Mouse (Mus musculus) liver, adult 2 months (tissue): ENCODE data around the gene Hsd3b6. TPM values are rescaled to one million over a fixed set of nuclear protein-coding genes. Genes with fewer than 3 reads are reported as not detected.

Source experiments
- DNase-seq: peaks from one replicate; pipeline ENCODE4 v3.0.0-alpha.2; 2011; ENCODE audit warnings: low read depth, low spot score; ENCODE audit errors: extremely low read depth
- H3K27ac ChIP-seq: fragments of 200-500 bp; replicated peaks from 2 replicates; pipeline ENCODE4 v1.5.1; 2012; ENCODE audit warnings: low read depth, mild to moderate bottlenecking, control low read depth, inconsistent platforms, low read length; ENCODE audit not compliant: insufficient read depth
- H3K27me3 ChIP-seq: fragments of 200-500 bp; 2 replicates; pipeline ENCODE4 v1.6.1; 2012; ENCODE audit warnings: mild to moderate bottlenecking, moderate library complexity, low read length, inconsistent platforms; ENCODE audit not compliant: control insufficient read depth, insufficient read depth
- H3K36me3 ChIP-seq: fragments of 200-500 bp; 2 replicates; pipeline ENCODE4 v1.6.1; 2012; ENCODE audit warnings: low read length, inconsistent platforms; ENCODE audit not compliant: control insufficient read depth, insufficient read depth
- H3K4me1 ChIP-seq: fragments of 200-500 bp; 2 replicates; pipeline ENCODE4 v1.6.1; 2011; ENCODE audit warnings: low read length; ENCODE audit not compliant: control insufficient read depth, insufficient read depth
- H3K4me3 ChIP-seq: fragments of 200-500 bp; 2 replicates; pipeline ENCODE4 v1.5.1; 2011; ENCODE audit warnings: low read depth, mild to moderate bottlenecking, control low read depth, low read length, moderate library complexity; ENCODE audit not compliant: insufficient read depth
- H3K79me2 ChIP-seq: fragments of 200-500 bp; 2 replicates; pipeline ENCODE4 v1.6.1; 2012; ENCODE audit warnings: inconsistent platforms, mild to moderate bottlenecking, low read length, moderate library complexity; ENCODE audit not compliant: control insufficient read depth, insufficient read depth
- H3K9ac ChIP-seq: fragments of 200-500 bp; 2 replicates; pipeline ENCODE4 v1.6.1; 2012; ENCODE audit warnings: low read depth, mild to moderate bottlenecking, control low read depth, inconsistent platforms, low read length
- CTCF ChIP-seq: fragments of 200-500 bp; IDR thresholded peaks from 2 replicates; pipeline ENCODE4 v1.5.1; 2011; ENCODE audit warnings: low read depth, low read length, control low read depth
- POLR2A ChIP-seq: fragments of 200-500 bp; IDR thresholded peaks from 2 replicates; pipeline ENCODE4 v1.6.1; 2011; ENCODE audit warnings: low read length, control low read depth; ENCODE audit not compliant: insufficient read depth; ENCODE audit errors: extremely low read depth
- WGBS: fragments of 180-500 bp; shearing (Covaris S2); methylation state at CpG from one replicate; pipeline ENCODE4 v1.1.7; 2018; 5-methylcytosine and 5-hydroxymethylcytosine counted together
- polyA plus RNA-seq: library from polyadenylated mRNA; depleted of rRNA; stranded (reverse); fragments of >200 nt; gene quantifications from 2 replicates; pipeline ENCODE4 v1.2.3, GENCODE M21; 2012; rRNA removed
- total RNA-seq: library from RNA; depleted of rRNA; stranded (reverse); fragments of >200 nt; gene quantifications from 2 replicates; pipeline ENCODE4 v1.2.3, GENCODE M21; 2014; rRNA removed

Hsd3b6 gene
- total RNA-seq: 0.07 TPM in 1 of 2 replicates, not detected in the other
- polyA plus RNA-seq: not detected in 2 replicates

DNA sequence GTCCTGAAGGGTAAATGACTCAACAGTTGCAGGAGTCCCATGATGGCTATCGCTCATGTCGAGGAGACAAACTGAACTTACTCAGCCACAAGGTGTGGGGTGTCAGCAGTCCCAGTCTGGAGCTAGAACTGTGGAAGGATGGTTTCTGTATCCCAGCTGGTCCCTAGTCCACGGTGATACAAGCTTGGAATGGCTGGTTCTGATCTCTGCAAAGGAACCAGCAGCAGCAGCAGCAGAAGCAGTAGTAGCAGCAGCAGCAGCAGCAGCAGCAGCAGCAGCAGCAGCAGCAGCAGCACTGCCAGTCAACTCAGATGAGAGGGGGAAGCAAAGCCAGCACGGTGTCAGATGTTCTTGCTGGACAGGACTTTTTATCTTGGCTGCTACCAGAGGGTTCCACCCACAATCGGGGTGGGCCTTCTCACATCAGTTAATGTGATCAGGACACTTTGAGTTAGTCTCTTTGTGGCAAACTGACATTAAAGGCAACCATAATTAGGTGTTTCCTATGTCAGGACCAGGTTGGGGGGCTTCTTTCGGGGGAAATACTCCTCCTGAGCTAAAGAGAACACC is at the start of gene Hsd3b6:
Gene Hsd3b6 (minus strand): TSS at position 343 of the 570 bp plus-strand sequence.
- Histone ChIP-seq H3K79me2 (no peaks in the 10 kb centered on the region), H3K9ac (no peak within 1 kb of the TSS), H3K36me3 (no peaks in the 10 kb centered on the region), H3K4me1 (no peaks in the 10 kb centered on the region), H3K4me3 (no peak within 1 kb of the TSS), H3K27me3 (no peaks in the 10 kb centered on the region), H3K27ac (no peak within 1 kb of the TSS)
- WGBS: 67% methylated on average over 6 of the region's 6 CpGs
- no peak for DNase-seq
- TF ChIP-seq CTCF (no peak), POLR2A (no peak)

DNA sequence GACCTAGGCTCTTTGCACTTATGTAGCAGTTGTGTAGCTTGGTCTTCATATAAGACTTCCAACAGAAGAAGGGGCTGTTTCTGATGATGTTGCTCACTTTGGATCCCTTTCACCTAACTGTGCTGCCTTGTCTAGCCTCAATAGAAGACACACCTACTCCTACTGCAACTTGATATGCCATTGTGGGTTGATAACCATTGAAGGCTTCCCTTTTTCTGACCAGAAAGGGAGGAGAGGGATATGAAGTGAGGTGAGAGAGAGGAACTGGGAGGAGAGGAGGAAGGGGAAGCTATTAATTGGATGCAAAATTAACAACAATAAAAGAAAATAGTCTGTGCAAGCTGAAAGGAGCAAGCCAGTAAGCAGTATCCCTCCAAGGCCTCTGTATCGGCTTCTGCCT is 48.6 kb upstream of the Hsd3b6 start:
- Histone ChIP-seq H3K4me3 (no peak overlapping the region), H3K9ac (no peak overlapping the region), H3K36me3 (no peaks in the 10 kb centered on the region), H3K79me2 (no peaks in the 10 kb centered on the region), H3K27me3 (peaks cover 4% of the 10 kb centered on the region; the same call in 1 of the 2 replicates), H3K4me1 (peaks cover 7% of the 10 kb centered on the region), H3K27ac (no peak overlapping the region)
- WGBS: 96% methylated on average over 1 of the region's 1 CpGs
- DNase-seq: no peak
- no peak for TF ChIP-seq CTCF
- no peak for TF ChIP-seq POLR2A

DNA sequence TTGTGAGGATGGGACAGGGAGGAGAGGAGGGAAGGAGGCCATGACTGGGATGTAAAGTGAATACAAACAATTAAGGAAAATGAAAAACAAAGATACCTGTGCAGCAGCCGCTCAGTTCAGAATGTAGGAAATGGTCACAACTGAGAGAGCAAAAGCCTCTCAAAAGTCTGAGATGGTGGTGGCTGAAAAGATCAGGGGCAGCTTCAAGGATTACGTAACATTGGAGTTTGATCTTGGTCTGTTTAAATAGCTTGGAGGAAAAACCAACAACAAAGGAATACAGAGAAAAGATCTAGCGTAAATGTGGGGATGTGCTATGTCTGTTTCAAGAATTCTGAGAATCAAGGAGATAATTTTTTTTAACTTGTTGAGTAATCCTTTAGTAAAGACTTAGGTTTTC is 45.3 kb upstream of the Hsd3b6 start, which contains the start of gene Hsd3b1:
Gene Hsd3b1 (minus strand): TSS at position 219 of the 400 bp plus-strand sequence.
- Histone ChIP-seq H3K79me2 (no peaks in the 10 kb centered on the region), H3K36me3 (no peaks in the 10 kb centered on the region), H3K4me3 (no peak within 1 kb of the TSS), H3K27me3 (peaks cover 4% of the 10 kb centered on the region; the same call in 1 of the 2 replicates), H3K27ac (no peak within 1 kb of the TSS), H3K9ac (no peak within 1 kb of the TSS), H3K4me1 (peaks cover 7% of the 10 kb centered on the region)
- peak; percentile 61 for DNase-seq
- TF ChIP-seq CTCF: no peak
- no peak for TF ChIP-seq POLR2A
- WGBS: 25% methylated on average over 3 of the region's 3 CpGs

DNA sequence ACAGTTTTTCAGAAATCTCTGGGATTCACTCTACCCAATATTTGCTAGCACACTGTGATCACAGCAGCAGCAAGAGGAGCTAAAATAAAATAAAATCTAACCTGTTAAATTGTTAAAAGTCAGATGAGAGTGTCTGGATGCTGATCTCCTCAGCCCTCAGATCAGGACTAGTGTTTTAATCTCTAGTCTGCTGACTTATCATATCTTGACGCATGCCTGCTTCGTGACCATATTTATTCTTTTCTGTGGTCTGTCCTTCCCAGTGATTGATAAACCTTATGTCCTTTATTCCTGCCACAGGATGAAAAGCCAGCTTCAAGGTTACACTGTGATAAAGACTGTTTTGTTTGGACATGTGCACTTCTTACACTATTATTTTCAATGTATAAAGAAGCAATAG is 43.8 kb upstream of the Hsd3b6 start:
- Histone ChIP-seq H3K4me3 (no peak overlapping the region), H3K27ac (no peak overlapping the region), H3K4me1 (peaks cover 10% of the 10 kb centered on the region), H3K36me3 (no peaks in the 10 kb centered on the region), H3K79me2 (no peaks in the 10 kb centered on the region), H3K9ac (no peak overlapping the region), H3K27me3 (peaks cover 4% of the 10 kb centered on the region; the same call in 1 of the 2 replicates)
- WGBS: 51% methylated on average over 2 of the region's 2 CpGs
- no peak for TF ChIP-seq POLR2A
- no peak for TF ChIP-seq CTCF
- DNase-seq: no peak

DNA sequence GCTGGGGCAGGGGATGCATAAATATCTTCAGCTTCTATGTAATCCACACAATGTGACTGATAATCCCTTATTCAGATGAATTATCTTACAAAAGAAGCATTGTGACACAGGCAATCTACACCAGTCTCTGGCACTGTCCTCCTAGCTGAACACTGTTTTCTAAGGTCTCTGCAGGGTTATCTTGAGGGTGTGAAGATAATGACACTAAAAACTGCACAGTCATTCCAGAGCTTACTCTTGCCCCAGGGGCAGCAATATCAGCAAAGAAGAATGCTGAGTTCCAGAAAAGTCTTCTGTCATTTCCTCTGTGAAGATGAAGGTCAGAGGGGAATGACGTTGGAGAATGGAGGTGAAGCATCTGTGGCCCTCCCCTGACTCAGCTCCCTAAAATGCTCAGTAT is 42.6 kb upstream of the Hsd3b6 start:
- H3K27me3 ChIP-seq: peaks cover under 1% of the 10 kb centered on the region; the same call in 1 of the 2 replicates
- H3K36me3 ChIP-seq: no peaks in the 10 kb centered on the region
- TF ChIP-seq CTCF: no peak
- DNase-seq: no peak
- H3K4me3 ChIP-seq: no peak overlapping the region
- WGBS: 68% methylated on average over 1 of the region's 1 CpGs
- H3K4me1 ChIP-seq: peaks cover 11% of the 10 kb centered on the region
- H3K79me2 ChIP-seq: no peaks in the 10 kb centered on the region
- H3K27ac ChIP-seq: no peak overlapping the region
- H3K9ac ChIP-seq: no peak overlapping the region

DNA sequence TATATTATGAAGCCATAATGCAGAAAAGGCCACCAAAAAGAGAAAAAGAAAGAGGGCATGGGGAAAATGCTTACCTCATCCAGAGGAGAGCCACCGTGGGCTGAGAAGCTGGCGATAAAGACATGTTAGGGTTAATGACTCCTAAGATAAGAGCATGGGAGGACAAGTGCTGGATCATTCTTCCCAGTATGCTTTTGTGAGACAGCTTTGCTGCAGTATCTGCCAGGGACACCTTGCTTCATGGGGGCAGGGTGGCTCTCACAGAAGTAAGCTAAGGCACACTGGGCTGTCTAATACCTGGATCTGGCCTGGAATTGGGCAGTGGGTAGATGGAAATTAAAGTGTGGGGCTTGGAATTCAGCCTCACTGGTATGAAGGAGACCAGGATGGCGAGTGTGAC is 40.9 kb upstream of the Hsd3b6 start:
- 85% methylated on average over 3 of the region's 3 CpGs for WGBS
- no peak overlapping the region for H3K27ac ChIP-seq

More for the DNA sequence above, 40.9 kb upstream of the Hsd3b6 start:
- H3K4me1 ChIP-seq: peaks cover 12% of the 10 kb centered on the region
- H3K9ac ChIP-seq: no peak overlapping the region
- peaks cover 6% of the 10 kb centered on the region; the same call in 1 of the 2 replicates for H3K27me3 ChIP-seq
- no peak for DNase-seq
- H3K4me3 ChIP-seq: no peak overlapping the region
- no peaks in the 10 kb centered on the region for H3K79me2 ChIP-seq
- no peaks in the 10 kb centered on the region for H3K36me3 ChIP-seq
- no peak for TF ChIP-seq POLR2A
- no peak for TF ChIP-seq CTCF
